Mouse (Mus musculus) lung, postnatal 14 days (tissue): ENCODE data around the gene Gm17660.
"Not testable (repeated sequence)": the region's sequence is repeated elsewhere in the genome, so short reads cannot be mapped to it uniquely, and the experiment has no call there.

Source experiments
- DNase-seq: peaks from one replicate; pipeline ENCODE4 v3.0.0; 2021

The Gm17660 gene

DNA sequence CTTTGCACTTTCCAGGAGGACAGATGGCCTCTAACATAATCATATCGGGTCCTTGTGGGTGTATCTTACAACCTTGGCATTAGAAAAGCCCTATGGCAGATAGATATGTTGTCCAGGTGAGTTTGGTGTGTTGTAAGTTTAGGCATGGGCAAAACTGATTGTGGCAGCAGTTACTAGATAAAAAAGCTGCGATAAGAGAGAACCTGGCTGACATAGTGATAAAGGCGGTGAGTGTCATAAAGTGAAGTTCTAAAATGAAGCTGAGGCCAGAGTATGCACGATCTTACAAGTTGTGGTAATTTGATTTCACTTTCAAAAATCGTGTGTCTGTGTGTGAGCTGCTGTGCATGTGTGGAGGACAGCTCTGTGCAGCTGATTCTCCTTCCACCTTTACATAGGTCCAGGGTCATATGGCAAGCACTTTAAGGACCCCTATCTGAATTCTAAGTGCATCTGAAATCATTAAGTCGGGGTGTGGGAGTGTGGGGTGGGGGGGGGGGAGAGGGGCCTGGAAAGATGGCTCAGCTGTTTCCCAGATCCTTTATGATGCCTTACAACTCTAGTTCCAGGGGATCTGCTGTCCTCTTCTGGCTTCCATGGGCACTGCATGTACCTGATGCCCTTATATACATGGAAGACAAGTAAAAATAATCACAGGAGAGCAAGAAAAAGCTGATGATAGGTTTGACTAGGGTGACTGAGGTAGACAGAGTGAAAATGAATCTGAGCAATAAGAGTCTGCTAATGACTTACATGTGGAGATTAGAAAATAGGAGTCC is 38.1 kb downstream of the Gm17660 start:
- DNase-seq = peak; percentile 65

DNA sequence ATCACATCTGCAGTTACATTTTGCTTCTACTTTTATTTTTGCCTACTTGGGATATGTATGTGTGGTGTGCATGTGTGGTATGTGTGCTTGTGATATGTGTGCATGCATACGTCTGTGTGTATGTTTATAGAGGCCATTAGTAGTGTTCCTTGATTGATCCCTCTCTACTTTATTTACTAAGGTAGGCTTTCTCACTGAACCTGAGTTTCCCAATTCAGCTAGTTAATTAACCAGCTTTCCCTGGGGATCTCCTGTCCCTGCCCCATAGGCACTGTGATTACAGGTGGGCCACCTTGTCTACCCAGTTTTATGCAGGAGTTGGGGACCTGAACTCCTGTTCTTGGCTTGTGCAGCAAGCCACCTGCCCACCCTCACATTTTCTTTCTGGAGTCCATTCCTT is 40.7 kb downstream of the Gm17660 start:
- DNase-seq = no peak

GRCm38 (mm10) chr5:104035824-104036223 is 41.6 kb downstream of the Gm17660 start:
- DNase-seq = no peak

DNA sequence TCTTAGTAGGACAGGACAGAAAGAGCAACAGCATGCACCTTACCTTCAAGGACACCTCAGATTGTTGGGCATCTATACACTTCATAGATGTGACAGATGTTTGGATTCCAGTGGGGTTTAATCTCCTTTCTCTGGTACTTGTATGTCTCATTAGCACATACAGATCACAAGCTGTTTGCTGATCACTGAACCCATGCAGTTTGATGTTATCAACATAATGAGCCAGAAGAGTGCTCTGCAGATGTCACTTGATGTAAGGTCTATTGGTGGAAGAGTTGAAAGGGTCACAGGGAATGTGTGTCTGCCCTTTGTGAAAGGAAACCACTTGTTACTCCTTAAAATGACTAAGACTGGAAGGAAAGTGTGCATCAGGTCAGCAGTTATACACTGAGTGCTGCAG is 42.3 kb downstream of the Gm17660 start:
- no peak for DNase-seq

DNA sequence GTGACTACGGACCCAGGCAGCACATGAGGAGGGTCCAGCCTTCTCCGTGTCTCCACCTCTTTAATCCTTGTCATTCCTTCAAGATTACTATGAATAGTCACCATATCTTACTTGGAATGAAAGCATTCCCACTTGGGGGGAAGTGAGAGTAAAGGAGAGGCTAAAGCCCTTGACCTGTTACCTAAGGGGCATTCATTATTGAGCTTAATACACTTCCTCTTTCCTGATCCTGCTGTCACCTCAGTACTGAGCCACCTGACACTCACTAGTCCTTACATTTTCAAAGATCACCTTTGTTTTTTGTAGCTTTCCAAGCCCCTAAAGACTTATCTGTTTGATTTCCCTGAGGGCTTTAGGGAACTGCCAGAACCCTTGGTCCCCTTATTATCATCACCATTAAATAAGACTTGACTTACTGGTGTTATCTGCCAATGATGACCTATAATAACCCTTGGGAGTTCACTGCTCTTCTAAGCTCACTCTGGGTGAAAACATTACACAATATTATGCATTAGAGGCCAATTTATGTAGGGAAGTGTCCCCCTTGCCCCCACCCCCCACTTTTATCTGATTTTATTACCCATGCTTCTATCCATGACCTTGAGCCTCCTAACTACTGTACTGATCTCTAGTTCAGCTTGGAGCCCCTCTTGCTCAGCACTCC is 44.8 kb downstream of the Gm17660 start:
- no peak for DNase-seq

DNA sequence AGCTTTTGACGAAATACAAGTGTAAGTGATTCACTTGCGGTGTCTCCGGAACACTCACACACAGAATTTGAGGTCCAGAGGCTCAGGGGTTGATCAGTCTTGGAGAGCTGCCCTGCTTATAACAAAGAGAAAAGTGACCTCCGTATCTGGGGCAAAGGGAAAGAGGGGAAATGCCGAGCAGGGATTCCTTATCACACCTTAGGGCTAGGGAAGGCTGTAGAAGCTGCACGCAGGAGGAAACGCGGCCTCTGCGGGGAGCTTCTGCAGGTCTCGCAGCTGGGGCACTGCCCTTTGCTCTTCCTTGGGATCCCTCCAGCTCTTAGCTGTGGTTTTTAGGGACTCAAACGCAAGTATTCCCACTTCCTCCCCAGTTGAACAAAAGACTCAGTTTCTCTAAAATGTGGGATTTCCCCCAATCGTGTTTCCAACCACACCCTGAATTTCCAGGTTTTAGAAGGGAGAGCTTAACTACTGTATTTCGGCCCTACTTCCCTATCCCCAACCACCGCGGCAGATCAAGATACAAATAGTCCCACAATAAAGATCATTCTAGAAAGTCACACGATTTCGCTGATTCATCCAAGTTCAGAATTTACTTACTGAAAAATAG is 52.1 kb downstream of the Gm17660 start:
- no peak for DNase-seq

DNA sequence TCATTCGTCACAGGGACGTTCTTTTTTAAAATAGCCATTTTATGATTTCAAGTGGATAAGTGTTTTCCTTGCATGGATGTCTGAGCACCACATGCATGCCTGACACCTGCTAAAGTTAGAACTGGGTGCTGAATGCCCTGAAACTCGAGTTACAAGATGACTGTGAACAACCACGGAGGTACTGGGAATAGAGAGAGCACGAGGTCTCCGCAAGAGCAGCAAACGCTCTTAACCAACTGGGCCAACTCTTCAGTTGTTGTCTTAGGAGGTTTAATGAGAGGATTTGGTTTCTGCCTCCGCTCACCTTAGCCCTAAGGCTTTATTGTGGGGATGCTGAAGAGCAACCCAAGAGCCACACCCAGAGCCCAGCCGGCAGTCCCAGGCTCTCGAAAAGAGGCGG is 52.6 kb downstream of the Gm17660 start:
- DNase-seq = no peak

DNA sequence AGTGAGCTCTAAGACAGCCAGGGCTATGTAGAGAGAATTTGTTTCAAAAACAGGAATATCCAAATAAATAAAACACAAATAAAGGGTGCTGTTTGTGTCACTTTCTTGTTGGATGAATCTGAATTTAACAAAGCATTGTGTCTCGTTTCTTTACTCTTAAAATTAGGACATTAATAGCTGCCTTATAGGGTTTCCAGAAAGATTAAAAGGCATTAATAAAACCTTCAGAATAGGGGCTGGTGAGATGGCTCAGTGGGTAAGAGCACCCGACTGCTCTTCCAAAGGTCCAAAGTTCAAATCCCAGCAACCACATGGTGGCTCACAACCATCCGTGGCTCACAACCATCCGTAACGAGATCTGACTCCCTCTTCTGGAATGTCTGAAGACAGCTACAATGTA is 53.2 kb downstream of the Gm17660 start:
- DNase-seq = not testable (repeated sequence)

DNA sequence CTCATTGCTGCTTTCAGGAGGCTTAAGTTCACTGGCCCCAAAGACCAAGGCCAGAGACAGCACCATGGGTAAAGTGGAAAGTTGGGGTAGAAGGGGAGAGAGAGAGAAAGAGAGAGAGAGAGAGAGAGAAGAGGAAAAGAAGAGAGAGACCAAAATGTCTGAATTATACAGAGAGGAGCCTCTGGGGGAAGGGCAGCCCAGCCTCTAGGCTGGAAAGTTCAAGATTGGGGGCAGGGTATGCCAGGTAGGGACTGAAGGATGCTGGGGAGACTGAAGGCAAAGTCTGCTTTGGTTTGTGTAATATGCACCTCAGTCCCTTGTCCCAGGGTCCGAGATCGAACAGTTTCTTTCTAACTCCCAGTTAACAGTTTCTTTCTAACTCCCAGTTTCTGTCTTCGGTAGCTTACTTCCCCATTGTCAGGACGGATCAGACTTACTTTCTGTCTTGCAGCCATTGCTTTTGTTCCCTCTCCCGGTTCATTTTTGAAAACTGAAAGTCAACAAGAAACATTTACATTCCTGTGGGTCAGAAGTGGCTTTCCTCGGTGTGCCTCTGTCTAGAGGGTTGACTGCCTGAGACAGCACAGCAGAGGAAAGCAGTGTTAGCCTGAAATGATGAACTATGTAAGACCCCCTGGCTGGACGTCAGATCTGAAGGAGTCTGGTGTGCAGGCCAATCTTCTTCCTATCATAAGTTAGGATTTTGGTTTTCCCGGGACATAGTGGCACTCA is 54.0 kb downstream of the Gm17660 start:
- no peak for DNase-seq

- no peak for DNase-seq
Observed at GRCm38 (mm10) chr5:104022558-104022957, 54.9 kb downstream of the Gm17660 start.

DNA sequence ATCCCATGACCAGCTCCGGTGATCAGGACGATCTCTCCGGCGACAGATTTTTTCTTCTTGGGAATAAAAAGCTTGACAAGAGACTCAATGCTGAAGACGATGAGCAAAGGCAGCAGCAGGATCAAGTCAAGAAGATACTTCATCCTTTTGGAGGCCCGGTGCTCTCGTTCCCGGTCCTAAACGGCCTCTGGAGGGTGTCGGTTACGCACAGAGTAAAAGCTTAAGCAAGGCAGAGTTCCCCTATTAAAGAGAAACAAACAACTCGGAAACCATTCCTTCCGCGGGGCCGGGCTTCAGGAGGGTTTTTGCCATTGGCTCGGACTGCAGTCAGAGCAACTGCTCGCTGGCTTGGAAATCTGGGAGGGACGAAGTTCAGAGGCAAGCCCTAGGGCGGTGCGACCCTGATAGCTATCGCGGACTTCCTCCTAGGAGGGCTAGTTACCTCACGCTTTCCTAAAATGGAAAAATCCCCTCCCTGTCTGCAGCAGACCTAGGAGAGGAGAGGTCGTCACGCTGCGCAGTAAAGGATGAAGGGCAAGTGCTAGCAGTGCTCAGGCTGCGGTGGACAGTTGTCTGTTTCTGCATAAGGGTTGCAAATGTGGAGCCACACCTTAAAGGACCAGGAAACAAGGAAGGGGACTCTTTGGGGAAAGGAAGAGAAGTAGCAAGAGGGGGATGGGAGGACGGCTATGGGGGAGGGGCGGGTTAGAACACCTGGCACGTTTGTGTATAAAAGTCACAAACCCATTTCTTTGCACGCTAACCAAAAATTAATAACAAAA is 55.6 kb downstream of the Gm17660 start, which contains the start of gene Hsd17b11:
Hsd17b11 (minus strand) TSS at position 323 of the 782 bp plus-strand sequence.
- DNase-seq = peak; percentile 91
